Mouse (Mus musculus) liver, postnatal 0 days (tissue): Measurements from ENCODE around the gene Gcnt1.

Experiments used
- CTCF ChIP-seq: sonication (generic); IDR thresholded peaks from 2 replicates; pipeline ENCODE4 v1.5.1; 2016; ENCODE audit warnings: antibody characterized with exemption, low read depth
- EP300 ChIP-seq: IDR thresholded peaks from 2 replicates; pipeline ENCODE4 v1.6.1; 2016; ENCODE audit warnings: antibody characterized with exemption, low read depth, mild to moderate bottlenecking

DNA sequence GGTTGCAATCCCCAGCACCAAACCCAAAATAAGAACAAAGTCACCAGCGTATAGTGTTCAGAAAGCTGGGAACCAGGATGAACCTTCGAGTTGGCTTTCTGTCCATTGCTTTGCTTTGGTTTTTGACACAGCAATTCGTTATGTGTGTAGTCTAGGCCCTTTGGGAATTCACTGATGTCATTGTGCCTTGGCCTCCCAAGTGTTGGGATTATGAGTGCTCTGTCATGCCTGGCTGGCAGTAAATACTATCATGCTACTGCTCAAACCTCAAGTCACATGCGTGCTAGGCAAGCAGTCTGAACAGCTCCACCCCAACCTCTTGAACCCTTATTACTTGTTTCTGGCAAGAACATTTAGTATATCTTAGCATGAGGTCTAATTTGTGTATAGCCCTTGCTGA is 30.5 kb upstream of the Gcnt1 start:
- no peak for TF ChIP-seq CTCF
- no peak for TF ChIP-seq EP300
